Mouse (Mus musculus) hindbrain, embryonic 10.5 days (tissue): ENCODE results near the gene Klf7. TPM values are rescaled to one million over a fixed set of nuclear protein-coding genes. Genes with fewer than 3 reads are reported as not detected.

ENCODE experiments used
- DNase-seq: peaks from one replicate; pipeline ENCODE4 v3.0.0-alpha.2; 2017; ENCODE audit warnings: low spot score
- H3K27ac ChIP-seq: fragments of 300-500 bp; sonication (generic); 2 replicates; pipeline ENCODE4 v1.5.1; 2016; ENCODE audit warnings: mild to moderate bottlenecking, moderate library complexity
- H3K27me3 ChIP-seq: fragments of 300-500 bp; sonication (generic); 2 replicates; pipeline ENCODE4 v1.6.1; 2016; ENCODE audit warnings: mild to moderate bottlenecking; ENCODE audit not compliant: poor library complexity, insufficient read depth, severe bottlenecking
- H3K36me3 ChIP-seq: fragments of 300-500 bp; sonication (generic); 2 replicates; pipeline ENCODE4 v1.6.1; 2016; ENCODE audit warnings: mild to moderate bottlenecking, moderate library complexity
- H3K4me1 ChIP-seq: fragments of 300-500 bp; sonication (generic); replicated peaks from 2 replicates; pipeline ENCODE4 v1.6.1; 2016; ENCODE audit warnings: mild to moderate bottlenecking
- H3K4me3 ChIP-seq: fragments of 300-500 bp; sonication (generic); 2 replicates; pipeline ENCODE4 v1.5.1; 2016; ENCODE audit warnings: mild to moderate bottlenecking, moderate library complexity
- H3K9me3 ChIP-seq: fragments of 300-500 bp; sonication (generic); 2 replicates; pipeline ENCODE4 v1.6.1; 2016; ENCODE audit warnings: mild to moderate bottlenecking, moderate library complexity
- WGBS: fragments of 180-500 bp; shearing (Covaris S2); methylation state at CpG from one replicate; pipeline ENCODE4 v1.1.7; 2016; 5-methylcytosine and 5-hydroxymethylcytosine counted together
- polyA plus RNA-seq: library from polyadenylated mRNA; unstranded; fragments of >200 nt; fragmentation: Nextera tagmentation; extraction: Ambion mirVana; gene quantifications from 2 replicates; pipeline ENCODE4 v1.2.1, GENCODE M21; 2016

The Klf7 gene
- polyA plus RNA-seq, 1 experiment from 2014 or later = 28.3 TPM

GRCm38 (mm10) chr1:64093018-64093417 is 29.1 kb downstream of the Klf7 start:
- H3K9me3 ChIP-seq = no peaks in the 10 kb centered on the region
- H3K4me3 ChIP-seq = no peak overlapping the region
- no peak for DNase-seq
- peaks cover 42% of the 10 kb centered on the region for H3K4me1 ChIP-seq
- H3K27ac ChIP-seq = no peak overlapping the region
- H3K36me3 ChIP-seq = no peaks in the 10 kb centered on the region
- H3K27me3 ChIP-seq = no peaks in the 10 kb centered on the region
- 94% methylated on average over 5 of the region's 5 CpGs for WGBS

- DNase-seq = no peak
- Histone ChIP-seq H3K4me3 (no peak overlapping the region), H3K27me3 (no peaks in the 10 kb centered on the region), H3K36me3 (no peaks in the 10 kb centered on the region), H3K9me3 (no peaks in the 10 kb centered on the region), H3K27ac (peak overlapping the region; percentile 12; the same call in 1 of the 2 replicates), H3K4me1 (peaks cover 43% of the 10 kb centered on the region)
- 68% methylated on average over 9 of the region's 9 CpGs for WGBS
Measured at GRCm38 (mm10) chr1:64091591-64091990, 30.5 kb downstream of the Klf7 start.

GRCm38 (mm10) chr1:64090566-64090965 is 31.5 kb downstream of the Klf7 start:
- no peaks in the 10 kb centered on the region for H3K27me3 ChIP-seq
- peaks cover 40% of the 10 kb centered on the region for H3K4me1 ChIP-seq
- no peak overlapping the region for H3K4me3 ChIP-seq
- no peaks in the 10 kb centered on the region for H3K36me3 ChIP-seq
- no peaks in the 10 kb centered on the region for H3K9me3 ChIP-seq
- no peak overlapping the region for H3K27ac ChIP-seq
- no peak for DNase-seq
- WGBS = 86% methylated on average over 5 of the region's 5 CpGs

- H3K9me3 ChIP-seq = no peaks in the 10 kb centered on the region
- WGBS = 84% methylated on average over 1 of the region's 1 CpGs
- H3K4me1 ChIP-seq = peaks cover 44% of the 10 kb centered on the region
- no peaks in the 10 kb centered on the region for H3K27me3 ChIP-seq
- H3K27ac ChIP-seq = no peak overlapping the region
- no peaks in the 10 kb centered on the region for H3K36me3 ChIP-seq
- no peak for DNase-seq
- H3K4me3 ChIP-seq = no peak overlapping the region
Measured at GRCm38 (mm10) chr1:64089691-64090090, 32.4 kb downstream of the Klf7 start.

- WGBS = 74% methylated on average over 12 of the region's 12 CpGs
- H3K27ac ChIP-seq = peak overlapping the region; percentile 25
Measured at GRCm38 (mm10) chr1:64088604-64089320, 33.3 kb downstream of the Klf7 start.

GRCm38 (mm10) chr1:64087657-64088603 is 34.2 kb downstream of the Klf7 start:
- Histone ChIP-seq H3K27me3 (no peaks in the 10 kb centered on the region), H3K4me1 (peaks cover 44% of the 10 kb centered on the region), H3K4me3 (no peak overlapping the region), H3K9me3 (no peaks in the 10 kb centered on the region), H3K36me3 (no peaks in the 10 kb centered on the region), H3K27ac (peak overlapping the region; percentile 25)
- DNase-seq = no peak
- WGBS = 53% methylated on average over 17 of the region's 17 CpGs

More at GRCm38 (mm10) chr1:64088604-64089320, 33.3 kb downstream of the Klf7 start:
- H3K4me3 ChIP-seq = no peak overlapping the region
- no peaks in the 10 kb centered on the region for H3K9me3 ChIP-seq
- H3K4me1 ChIP-seq = peaks cover 44% of the 10 kb centered on the region
- no peaks in the 10 kb centered on the region for H3K36me3 ChIP-seq
- no peak for DNase-seq
- no peaks in the 10 kb centered on the region for H3K27me3 ChIP-seq

GRCm38 (mm10) chr1:64085875-64086274 is 36.2 kb downstream of the Klf7 start:
- no peaks in the 10 kb centered on the region for H3K36me3 ChIP-seq
- no peak overlapping the region for H3K27ac ChIP-seq
- peaks cover 38% of the 10 kb centered on the region for H3K4me1 ChIP-seq
- WGBS = 91% methylated on average over 4 of the region's 4 CpGs
- no peaks in the 10 kb centered on the region for H3K27me3 ChIP-seq
- H3K4me3 ChIP-seq = no peak overlapping the region
- no peak for DNase-seq
- H3K9me3 ChIP-seq = no peaks in the 10 kb centered on the region

- no peaks in the 10 kb centered on the region for H3K36me3 ChIP-seq
- WGBS = 89% methylated on average over 4 of the region's 4 CpGs
- no peak for DNase-seq
- H3K27ac ChIP-seq = no peak overlapping the region
- H3K4me3 ChIP-seq = no peak overlapping the region
- no peaks in the 10 kb centered on the region for H3K9me3 ChIP-seq
- no peaks in the 10 kb centered on the region for H3K27me3 ChIP-seq
- H3K4me1 ChIP-seq = peaks cover 33% of the 10 kb centered on the region
Measured at GRCm38 (mm10) chr1:64085361-64085760, 36.7 kb downstream of the Klf7 start.

- Histone ChIP-seq H3K4me1 (peaks cover 29% of the 10 kb centered on the region), H3K27me3 (no peaks in the 10 kb centered on the region), H3K9me3 (no peaks in the 10 kb centered on the region), H3K4me3 (no peak overlapping the region), H3K36me3 (no peaks in the 10 kb centered on the region), H3K27ac (no peak overlapping the region)
- DNase-seq = no peak
- WGBS = 88% methylated on average over 3 of the region's 3 CpGs
Measured at GRCm38 (mm10) chr1:64084706-64085105, 37.4 kb downstream of the Klf7 start.

- H3K36me3 ChIP-seq = peaks cover 23% of the 10 kb centered on the region
- H3K4me3 ChIP-seq = no peak overlapping the region
- WGBS = 92% methylated on average over 1 of the region's 1 CpGs
- no peaks in the 10 kb centered on the region for H3K9me3 ChIP-seq
- no peak for DNase-seq
- peaks cover 18% of the 10 kb centered on the region for H3K4me1 ChIP-seq
- H3K27ac ChIP-seq = no peak overlapping the region
- no peaks in the 10 kb centered on the region for H3K27me3 ChIP-seq
Measured at GRCm38 (mm10) chr1:64081791-64082190, 40.3 kb downstream of the Klf7 start.

- Histone ChIP-seq H3K9me3 (no peaks in the 10 kb centered on the region), H3K27me3 (no peaks in the 10 kb centered on the region), H3K4me1 (peaks cover 17% of the 10 kb centered on the region), H3K36me3 (peaks cover 29% of the 10 kb centered on the region), H3K27ac (no peak overlapping the region), H3K4me3 (no peak overlapping the region)
- DNase-seq = no peak
- 83% methylated on average over 2 of the region's 2 CpGs for WGBS
Measured at GRCm38 (mm10) chr1:64081217-64081616, 40.9 kb downstream of the Klf7 start.

GRCm38 (mm10) chr1:64080263-64080662 is 41.8 kb downstream of the Klf7 start:
- no peaks in the 10 kb centered on the region for H3K9me3 ChIP-seq
- H3K4me3 ChIP-seq = no peak overlapping the region
- WGBS = 91% methylated on average over 2 of the region's 2 CpGs
- H3K27me3 ChIP-seq = no peaks in the 10 kb centered on the region
- peaks cover 30% of the 10 kb centered on the region for H3K36me3 ChIP-seq
- no peak for DNase-seq
- no peak overlapping the region for H3K27ac ChIP-seq
- H3K4me1 ChIP-seq = peaks cover 14% of the 10 kb centered on the region

GRCm38 (mm10) chr1:64078747-64079211 is 43.3 kb downstream of the Klf7 start:
- Histone ChIP-seq H3K4me3 (no peak overlapping the region), H3K27ac (peak overlapping the region; percentile 59; the same call in 1 of the 2 replicates), H3K9me3 (no peaks in the 10 kb centered on the region), H3K36me3 (peaks cover 35% of the 10 kb centered on the region), H3K27me3 (no peaks in the 10 kb centered on the region), H3K4me1 (peaks cover 14% of the 10 kb centered on the region)
- peak; percentile 42 for DNase-seq
- WGBS = 83% methylated on average over 20 of the region's 20 CpGs
